Mouse (Mus musculus): ENCODE data around the gene Dmrt2.

DNA sequence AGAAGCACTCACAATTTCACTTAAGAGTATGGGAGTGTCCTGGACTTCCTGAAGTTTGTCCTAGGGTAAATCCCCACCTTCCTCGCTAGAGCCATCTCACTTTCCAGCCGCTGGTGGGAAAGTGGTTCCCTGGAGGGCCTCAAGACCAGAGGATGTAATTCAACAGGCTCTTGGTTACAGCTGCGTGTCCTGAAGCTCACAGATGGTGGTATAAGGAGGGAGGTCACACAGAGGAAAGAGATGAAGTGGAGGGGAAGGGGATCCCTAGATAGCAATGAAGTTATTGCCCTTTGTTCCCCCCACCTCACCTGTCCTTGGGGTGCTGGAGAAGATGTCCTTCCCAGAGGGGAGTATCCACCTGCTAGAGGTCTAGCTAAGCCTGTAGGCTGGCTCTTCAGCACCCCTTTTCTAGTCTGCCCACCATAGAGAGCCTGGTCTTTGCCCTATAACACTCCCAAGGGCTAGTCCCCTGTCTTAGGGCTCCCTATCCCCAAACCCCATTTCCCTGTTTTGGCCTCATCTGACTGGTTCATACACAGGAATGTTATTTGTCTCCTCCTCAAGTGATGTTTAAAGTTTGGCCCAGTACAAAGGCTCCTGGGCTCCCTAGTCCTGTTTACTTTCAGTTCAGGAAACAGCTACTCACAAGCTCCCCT lies 2.5 kb upstream of the Dmrt2 start:
- TF ChIP-seq GATA1 (IDR thresholded peaks at IDR 0.05; ENCODE audit: low read length) = no peak
- no peak for TF ChIP-seq TAL1 (IDR thresholded peaks at IDR 0.05; ENCODE audit: low read length)
